Mouse (Mus musculus): ENCODE results near the gene Klhl40.

Gene Klhl40

DNA sequence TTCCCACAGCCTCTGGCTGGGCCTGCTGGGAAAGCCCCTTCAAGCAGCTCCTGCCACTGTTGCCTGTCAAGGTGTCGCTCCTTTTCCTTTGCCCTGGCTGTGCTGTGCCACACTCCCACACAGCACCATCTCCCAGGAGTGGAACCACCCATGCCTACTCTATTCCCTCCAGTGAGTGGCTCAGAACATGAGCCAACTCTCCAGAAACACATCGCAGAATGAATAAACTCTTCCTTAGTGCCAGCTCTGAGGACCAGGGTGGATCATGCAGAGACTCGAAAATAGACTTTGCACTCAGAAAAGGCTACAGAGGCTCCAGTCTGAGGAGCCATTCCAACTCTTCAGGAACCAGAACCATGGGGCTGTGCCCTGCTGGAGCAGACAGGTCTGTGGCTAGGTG is 48.9 kb downstream of the Klhl40 start:
- no peak for DNase-seq (ENCODE audit: low read depth, low spot score)

DNA sequence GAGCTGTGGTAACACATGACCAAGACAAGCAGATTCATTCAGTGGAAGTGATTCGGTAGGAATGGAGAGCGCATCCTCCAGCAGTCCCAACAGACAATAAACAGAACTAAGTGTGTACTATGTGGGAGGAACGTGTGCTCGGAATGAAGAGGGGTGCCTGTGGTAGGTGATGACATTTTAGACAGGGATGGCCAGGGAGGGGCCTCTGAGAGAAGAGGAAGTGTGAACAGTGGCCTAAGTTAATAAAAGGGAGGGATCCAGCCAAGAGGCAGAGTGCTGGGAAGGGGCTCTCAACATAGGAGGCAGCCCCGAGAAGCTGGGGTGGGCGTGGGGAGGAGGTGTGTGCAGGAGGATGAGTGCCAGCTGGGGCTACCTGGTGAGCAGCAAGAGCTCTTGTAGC is 50.9 kb downstream of the Klhl40 start:
- DNase-seq (ENCODE audit: low read depth, low spot score): no peak

DNA sequence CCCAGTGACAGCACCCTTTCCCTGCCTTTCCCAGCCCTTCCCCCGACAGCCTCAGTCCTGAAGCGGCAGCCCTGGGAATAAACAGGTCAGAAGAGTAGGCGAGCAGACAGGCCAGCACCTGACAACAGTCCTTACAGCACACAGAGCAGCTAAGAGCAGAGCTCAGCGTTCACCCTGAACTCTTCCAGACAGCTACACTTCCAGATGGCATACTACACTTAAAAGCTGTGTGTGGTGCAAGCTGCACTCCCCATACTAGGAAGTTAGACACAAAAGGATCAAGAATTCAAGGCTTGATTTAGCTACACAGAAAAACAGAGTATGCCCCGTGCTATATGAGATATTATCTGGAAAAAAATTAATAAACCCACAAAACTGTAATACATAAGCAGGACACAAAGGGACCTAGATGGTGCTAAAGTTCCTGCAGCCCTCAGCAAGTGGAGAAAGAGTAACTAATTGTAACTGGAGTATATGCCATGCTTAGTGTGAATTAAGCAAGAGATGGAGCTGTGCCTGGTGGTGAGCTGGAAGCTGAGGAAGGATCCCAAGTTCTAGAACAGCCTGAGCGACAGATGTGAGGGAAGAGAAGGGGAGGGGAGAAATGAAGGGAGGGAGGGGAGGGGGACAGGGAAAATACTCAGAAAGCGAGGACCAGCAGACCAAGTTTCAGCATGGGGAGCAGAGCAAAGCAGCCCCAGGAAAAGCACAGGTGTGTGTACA is 52.0 kb downstream of the Klhl40 start:
- DNase-seq (ENCODE audit: low read depth, low spot score): no peak

DNA sequence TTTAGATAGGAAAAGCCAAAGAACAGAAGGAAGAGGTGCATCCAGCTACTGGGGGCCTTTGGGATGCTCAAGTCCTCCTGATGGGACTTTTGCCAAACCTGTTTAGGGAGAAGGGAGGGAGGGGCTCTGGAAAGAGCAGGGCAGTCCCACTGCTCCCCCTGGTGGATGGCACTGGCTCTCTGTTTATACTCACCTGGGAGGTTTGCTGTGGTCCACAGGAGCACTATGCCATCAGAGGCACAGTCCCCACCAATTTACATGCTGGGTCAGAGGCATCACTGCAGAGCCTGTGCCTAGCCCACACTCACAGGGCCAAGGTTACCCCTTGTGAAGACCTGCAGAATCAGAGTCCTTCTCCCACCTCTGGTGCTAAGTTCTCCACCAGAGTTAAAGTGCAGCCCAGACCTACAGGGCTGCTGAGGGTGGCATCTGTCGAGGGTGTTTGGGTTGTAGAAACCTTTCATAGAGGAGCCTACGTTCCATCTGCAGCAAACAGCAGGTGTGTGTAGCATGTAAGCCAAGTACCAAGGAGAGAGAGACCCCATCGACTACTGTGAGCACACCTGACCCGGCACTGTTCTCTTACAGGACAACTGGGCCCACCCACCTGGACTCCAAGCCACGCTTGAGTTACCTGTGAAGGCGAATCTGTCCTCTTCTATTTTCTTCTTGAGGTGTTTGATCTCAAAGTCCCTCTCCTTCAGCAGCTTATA is 53.0 kb downstream of the Klhl40 start:
- DNase-seq (ENCODE audit: low read depth, low spot score): peak; percentile 64

DNA sequence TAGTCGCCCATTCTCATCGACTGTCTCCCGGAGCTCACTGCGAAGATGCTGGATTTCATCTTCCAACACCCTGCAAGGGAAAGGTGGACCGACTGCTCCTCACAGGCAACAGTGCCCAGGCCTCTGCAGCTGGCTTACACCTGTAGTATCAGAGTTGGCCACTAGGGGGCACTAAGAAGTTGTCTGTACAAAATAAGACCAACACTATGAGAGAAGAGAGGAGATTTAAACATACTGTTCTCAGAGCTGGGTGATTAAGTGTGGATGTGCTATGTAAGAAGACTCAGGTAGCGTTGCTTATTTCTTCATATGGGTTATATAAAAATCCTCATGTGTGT is 53.5 kb downstream of the Klhl40 start:
- DNase-seq (ENCODE audit: low read depth, low spot score): peak; percentile 78
